Mouse (Mus musculus) forebrain, embryonic 11.5 days (tissue): ENCODE results near the gene Ror2. TPM values are rescaled to one million over a fixed set of nuclear protein-coding genes. Genes with fewer than 3 reads are reported as not detected.

ENCODE experiments used
- ATAC-seq: fragments of 200-750 bp; cut with Nextera tagmentation; replicated peaks from 2 replicates; pipeline ENCODE4 v1.8.0; 2017; ENCODE audit warnings: moderate TSS enrichment; ENCODE audit not compliant: low FRiP score
- DNase-seq: peaks from one replicate; pipeline ENCODE4 v3.0.0-alpha.2; 2017; ENCODE audit warnings: low spot score
- H3K27ac ChIP-seq: fragments of 300-500 bp; sonication (generic); 2 replicates; pipeline ENCODE4 v1.5.1; 2014; ENCODE audit warnings: low read depth, low read length
- H3K27me3 ChIP-seq: fragments of 300-500 bp; sonication (generic); 2 replicates; pipeline ENCODE4 v1.6.1; 2014; ENCODE audit warnings: mild to moderate bottlenecking, low read length, mixed read lengths; ENCODE audit not compliant: control insufficient read depth, insufficient read depth
- H3K36me3 ChIP-seq: fragments of 300-500 bp; sonication (generic); 2 replicates; pipeline ENCODE4 v1.6.1; 2014; ENCODE audit warnings: mild to moderate bottlenecking, low read length, moderate library complexity, mixed read lengths; ENCODE audit not compliant: control insufficient read depth, insufficient read depth
- H3K4me1 ChIP-seq: fragments of 300-500 bp; sonication (generic); replicated peaks from 2 replicates; pipeline ENCODE4 v1.6.1; 2014; ENCODE audit warnings: low read length, mixed read lengths; ENCODE audit not compliant: control insufficient read depth, insufficient read depth
- H3K4me2 ChIP-seq: fragments of 300-500 bp; sonication (generic); 2 replicates; pipeline ENCODE4 v1.6.1; 2014; ENCODE audit warnings: low read depth, mild to moderate bottlenecking, low read length, moderate library complexity, mixed read lengths; ENCODE audit not compliant: severe bottlenecking
- H3K4me3 ChIP-seq: fragments of 300-500 bp; sonication (generic); 2 replicates; pipeline ENCODE4 v1.5.1; 2014; ENCODE audit warnings: low read depth, low read length
- H3K9ac ChIP-seq: fragments of 300-500 bp; sonication (generic); 2 replicates; pipeline ENCODE4 v1.6.1; 2014; ENCODE audit warnings: low read length
- H3K9me3 ChIP-seq: fragments of 300-500 bp; sonication (generic); 2 replicates; pipeline ENCODE4 v1.6.1; 2016; ENCODE audit warnings: low read length, mixed read lengths; ENCODE audit not compliant: control insufficient read depth
- WGBS: fragments of 180-500 bp; shearing (Covaris S2); extraction: QIAGEN DNeasy Blood & Tissue Kit; methylation state at CpG from one replicate; pipeline ENCODE4 v1.1.7; 2014; 5-methylcytosine and 5-hydroxymethylcytosine counted together
- polyA plus RNA-seq: library from polyadenylated mRNA; unstranded; fragments of >200 nt; fragmentation: Nextera tagmentation; extraction: Ambion mirVana; gene quantifications from 2 replicates; pipeline ENCODE4 v1.2.1, GENCODE M21; 2014

Ror2 gene
- polyA plus RNA-seq, 1 experiment from 2014 or later, result 16.4 TPM

DNA sequence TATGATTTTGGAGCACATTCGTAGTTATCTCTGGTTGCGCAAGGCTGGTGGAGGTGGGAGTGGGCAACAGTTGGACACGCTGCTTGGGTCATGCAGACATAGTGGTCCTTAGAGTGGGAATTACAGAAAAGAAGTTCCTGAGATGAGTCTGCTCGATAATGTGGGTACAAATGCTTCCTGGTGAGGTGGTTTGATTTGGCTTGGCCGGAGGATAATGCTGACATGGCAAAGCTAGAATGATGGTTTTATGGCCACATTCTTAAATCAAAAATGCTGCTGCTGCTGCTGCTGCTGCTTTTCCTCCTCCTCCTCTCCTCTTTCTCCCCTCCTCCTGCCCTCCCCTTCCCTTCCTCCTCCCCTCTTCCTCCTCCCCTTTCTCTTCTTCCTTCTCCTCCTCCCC lies 24.5 kb upstream of the Ror2 start:
- Histone ChIP-seq H3K9me3 (no peaks in the 10 kb centered on the region), H3K4me2 (no peak overlapping the region), H3K9ac (no peak overlapping the region), H3K36me3 (no peaks in the 10 kb centered on the region), H3K27ac (peak overlapping the region; percentile 46; the same call in 1 of the 2 replicates), H3K27me3 (no peaks in the 10 kb centered on the region; the same call in 1 of the 2 replicates), H3K4me3 (no peak overlapping the region), H3K4me1 (peaks cover 4% of the 10 kb centered on the region; the same call in 1 of the 2 replicates)
- ATAC-seq (no peak), DNase-seq (no peak)
- WGBS, result 89% methylated on average over 5 of the region's 5 CpGs

DNA sequence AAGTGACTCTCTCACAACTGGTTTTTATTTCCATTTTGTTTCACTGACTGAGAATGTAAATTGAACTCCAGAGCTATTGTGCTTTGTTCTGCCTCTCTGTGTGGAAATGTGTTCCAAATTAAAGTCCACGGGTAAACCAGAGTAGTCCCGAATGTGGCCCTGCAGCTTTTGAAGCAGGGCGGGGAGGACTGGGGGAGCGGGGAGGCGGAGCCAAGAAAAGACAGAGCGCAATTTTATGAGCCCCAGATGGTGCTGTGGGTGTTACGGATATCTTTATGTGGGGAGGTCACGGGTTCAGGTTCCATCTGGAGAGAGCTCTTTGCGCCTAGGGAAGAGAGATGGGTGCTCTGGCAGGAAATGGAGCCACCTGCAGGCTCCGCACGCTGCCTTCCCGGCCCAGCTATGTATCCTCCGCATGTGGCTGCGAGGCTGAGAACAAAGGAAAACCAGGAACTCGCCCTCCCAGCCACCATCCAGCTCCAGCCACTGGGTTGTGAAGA lies 23.8 kb upstream of the Ror2 start:
- peak overlapping the region; percentile 26 for H3K4me3 ChIP-seq
- no peaks in the 10 kb centered on the region; the same call in 1 of the 2 replicates for H3K27me3 ChIP-seq
- peak overlapping the region; percentile 57 for H3K9ac ChIP-seq
- peak overlapping the region; percentile 46; the same call in 1 of the 2 replicates for H3K27ac ChIP-seq
- H3K9me3 ChIP-seq, result no peaks in the 10 kb centered on the region
- peak; percentile 77 for DNase-seq
- H3K4me2 ChIP-seq, result peak overlapping the region; percentile 50
- H3K4me1 ChIP-seq, result peaks cover 4% of the 10 kb centered on the region; the same call in 1 of the 2 replicates
- peak; percentile 75 for ATAC-seq
- WGBS, result 2% methylated on average over 15 of the region's 15 CpGs
- H3K36me3 ChIP-seq, result no peaks in the 10 kb centered on the region

- no peaks in the 10 kb centered on the region for H3K9me3 ChIP-seq
- H3K4me3 ChIP-seq, result no peak overlapping the region
- DNase-seq (no peak), ATAC-seq (no peak)
- peak overlapping the region; percentile 54; the same call in 1 of the 2 replicates for H3K27ac ChIP-seq
- H3K36me3 ChIP-seq, result no peaks in the 10 kb centered on the region
- H3K4me2 ChIP-seq, result no peak overlapping the region; the same call in 1 of the 2 replicates
- H3K9ac ChIP-seq, result no peak overlapping the region
- H3K27me3 ChIP-seq, result no peaks in the 10 kb centered on the region; the same call in 1 of the 2 replicates
- 56% methylated on average over 9 of the region's 9 CpGs for WGBS
- peaks cover 4% of the 10 kb centered on the region; the same call in 1 of the 2 replicates for H3K4me1 ChIP-seq
Observed at GRCm38 (mm10) chr13:53309148-53309547, 23.2 kb upstream of the Ror2 start.

GRCm38 (mm10) chr13:53306836-53307235 lies 20.9 kb upstream of the Ror2 start:
- Histone ChIP-seq H3K9me3 (no peaks in the 10 kb centered on the region), H3K4me1 (peaks cover 4% of the 10 kb centered on the region; the same call in 1 of the 2 replicates), H3K4me2 (no peak overlapping the region), H3K9ac (no peak overlapping the region), H3K36me3 (no peaks in the 10 kb centered on the region), H3K27ac (no peak overlapping the region), H3K4me3 (no peak overlapping the region), H3K27me3 (no peaks in the 10 kb centered on the region; the same call in 1 of the 2 replicates)
- DNase-seq (no peak), ATAC-seq (no peak)
- WGBS, result 62% methylated on average over 5 of the region's 5 CpGs

- H3K4me2 ChIP-seq, result no peak overlapping the region
- H3K36me3 ChIP-seq, result no peaks in the 10 kb centered on the region
- no peak overlapping the region for H3K4me3 ChIP-seq
- H3K9ac ChIP-seq, result no peak overlapping the region
- ATAC-seq (no peak), DNase-seq (no peak)
- H3K27me3 ChIP-seq, result no peaks in the 10 kb centered on the region; the same call in 1 of the 2 replicates
- no peaks in the 10 kb centered on the region for H3K9me3 ChIP-seq
- WGBS, result 86% methylated on average over 8 of the region's 8 CpGs
- H3K27ac ChIP-seq, result no peak overlapping the region
- peaks cover 4% of the 10 kb centered on the region; the same call in 1 of the 2 replicates for H3K4me1 ChIP-seq
Observed at GRCm38 (mm10) chr13:53305256-53305655, 19.3 kb upstream of the Ror2 start.

DNA sequence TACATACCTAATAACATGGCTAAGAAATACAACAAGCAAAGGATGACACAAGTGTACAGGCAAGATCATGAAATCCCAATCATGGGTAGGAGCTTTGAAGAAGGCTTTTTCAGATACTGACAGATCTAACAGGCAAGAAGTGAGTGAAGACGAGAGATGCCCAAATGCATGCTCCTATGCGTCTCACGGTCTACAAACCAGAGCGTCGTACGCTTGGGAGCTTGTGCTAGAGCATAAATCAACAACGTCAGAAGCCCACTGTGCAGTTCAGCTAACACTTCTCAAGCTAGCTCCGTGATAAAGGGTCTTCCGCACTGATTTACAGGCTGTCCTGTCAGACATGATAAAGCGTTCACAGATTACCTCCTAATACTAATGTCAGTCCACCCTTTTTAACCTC lies 16.8 kb upstream of the Ror2 start:
- no peak overlapping the region for H3K4me3 ChIP-seq
- DNase-seq, result no peak
- H3K27ac ChIP-seq, result no peak overlapping the region
- no peaks in the 10 kb centered on the region for H3K9me3 ChIP-seq
- H3K27me3 ChIP-seq, result no peaks in the 10 kb centered on the region; the same call in 1 of the 2 replicates
- H3K36me3 ChIP-seq, result no peaks in the 10 kb centered on the region
- no peak overlapping the region for H3K4me2 ChIP-seq
- no peak overlapping the region for H3K9ac ChIP-seq
- WGBS, result 86% methylated on average over 10 of the region's 10 CpGs
- ATAC-seq, result no peak
- H3K4me1 ChIP-seq, result no peaks in the 10 kb centered on the region

DNA sequence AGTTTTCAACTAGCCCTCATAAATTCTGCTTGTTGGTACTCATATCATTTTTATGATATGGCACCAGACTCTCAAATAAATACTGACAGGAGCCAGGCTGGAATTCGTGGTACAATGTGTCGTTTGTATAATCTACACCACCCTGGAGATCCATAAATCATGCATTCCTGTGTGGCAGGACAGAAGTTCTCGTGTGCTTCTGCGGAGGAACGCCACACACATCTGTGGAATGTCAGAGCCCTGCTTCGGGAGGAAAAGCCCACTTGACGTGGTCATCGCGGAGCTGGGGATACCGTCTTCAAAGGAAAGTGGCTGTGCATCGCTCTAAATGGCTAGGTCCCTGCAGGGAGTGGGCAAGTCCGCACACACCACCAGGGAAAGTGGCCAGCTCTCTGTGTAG lies 7.1 kb upstream of the Ror2 start:
- Histone ChIP-seq H3K9ac (no peak overlapping the region), H3K36me3 (no peaks in the 10 kb centered on the region), H3K4me1 (no peaks in the 10 kb centered on the region), H3K27ac (no peak overlapping the region), H3K27me3 (no peaks in the 10 kb centered on the region), H3K9me3 (no peaks in the 10 kb centered on the region), H3K4me2 (no peak overlapping the region), H3K4me3 (no peak overlapping the region)
- DNase-seq (no peak), ATAC-seq (no peak)
- 86% methylated on average over 12 of the region's 12 CpGs for WGBS

DNA sequence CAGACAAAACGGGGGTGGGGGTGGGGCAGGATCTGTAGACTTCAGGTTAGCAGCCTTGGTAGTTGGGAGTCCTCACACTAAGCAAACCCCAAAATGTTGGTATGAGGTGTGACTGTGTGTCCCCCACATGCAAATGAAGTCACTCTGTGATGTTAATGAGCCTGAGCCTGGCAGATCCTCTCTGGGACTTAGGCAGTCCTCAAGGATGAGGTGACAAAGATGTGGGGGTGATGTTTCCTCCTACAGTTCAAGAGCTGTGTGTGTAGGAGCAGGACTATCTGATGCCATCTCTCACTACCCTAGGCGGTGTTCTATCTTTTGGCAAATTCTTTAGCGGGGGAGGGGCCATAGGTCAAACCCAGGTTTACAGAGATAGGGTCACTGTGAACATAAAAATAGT lies 6.3 kb upstream of the Ror2 start:
- no peak for ATAC-seq
- H3K36me3 ChIP-seq, result no peaks in the 10 kb centered on the region
- DNase-seq, result no peak
- no peak overlapping the region for H3K4me2 ChIP-seq
- H3K4me3 ChIP-seq, result no peak overlapping the region
- H3K9me3 ChIP-seq, result no peaks in the 10 kb centered on the region
- 42% methylated on average over 3 of the region's 3 CpGs for WGBS
- H3K9ac ChIP-seq, result no peak overlapping the region
- no peak overlapping the region for H3K27ac ChIP-seq
- H3K4me1 ChIP-seq, result no peaks in the 10 kb centered on the region
- no peaks in the 10 kb centered on the region for H3K27me3 ChIP-seq

GRCm38 (mm10) chr13:53285261-53285755 lies 616 bp downstream of the Ror2 start:
- Histone ChIP-seq H3K9ac (peak overlapping the region; percentile 82), H3K27me3 (peaks cover 17% of the 10 kb centered on the region; the same call in 1 of the 2 replicates), H3K4me1 (peaks cover 13% of the 10 kb centered on the region; the same call in 1 of the 2 replicates), H3K9me3 (no peaks in the 10 kb centered on the region), H3K36me3 (no peaks in the 10 kb centered on the region), H3K27ac (peak overlapping the region; percentile 59), H3K4me3 (peak overlapping the region; percentile 57), H3K4me2 (peak overlapping the region; percentile 66)
- DNase-seq (peak; percentile 77), ATAC-seq (peak; percentile 60)
- WGBS, result under 1% methylated on average over 35 of the region's 35 CpGs
